Mouse (Mus musculus): ENCODE measurements around the gene Armc7.

GRCm38 (mm10) chr11:115455619-115456018, 19.8 kb upstream of the Armc7 start:
- TF ChIP-seq POLR2A (IDR thresholded peaks at IDR 0.05; ENCODE audit: insufficient read length, low read depth) (no peak), REST (IDR thresholded peaks at IDR 0.05; ENCODE audit: insufficient read depth, insufficient read length) (no peak), MYOD1 (IDR thresholded peaks at IDR 0.05; ENCODE audit: control insufficient read depth in 1 of 3, insufficient read length in 2 of 3, low read depth in 2 of 3) (no peak), POLR2AphosphoS2 (IDR thresholded peaks at IDR 0.05; ENCODE audit: insufficient read length, low read depth) (no peak), MAX (IDR thresholded peaks at IDR 0.05; ENCODE audit: low read depth) (no peak), MYOG (IDR thresholded peaks at IDR 0.05; ENCODE audit: control insufficient read depth in 1 of 3, insufficient read depth in 1 of 3, insufficient read length in 2 of 3, low read depth in 2 of 3) (no peak)

Data from myocyte (in vitro differentiated cells).